Mouse (Mus musculus) C2C12 (cell line): Measurements from ENCODE around the gene Mef2c. TPM values are rescaled to one million over a fixed set of nuclear protein-coding genes. Genes with fewer than 3 reads are reported as not detected.

Experiments used
- H3K27me3 ChIP-seq: one replicate; pipeline ENCODE4 v1.6.1; 2011; ENCODE audit not compliant: control insufficient read depth, insufficient read depth, insufficient read length
- H3K36me3 ChIP-seq: one replicate; pipeline ENCODE4 v1.6.1; 2011; ENCODE audit not compliant: control insufficient read depth, insufficient read depth
- H3K4me3 ChIP-seq: one replicate; pipeline ENCODE4 v1.5.1; 2011; ENCODE audit warnings: mild to moderate bottlenecking, control low read depth; ENCODE audit not compliant: poor library complexity, insufficient read depth, severe bottlenecking
- H3K79me2 ChIP-seq: one replicate; pipeline ENCODE4 v1.6.1; 2011; ENCODE audit not compliant: control insufficient read depth, insufficient read depth
- H3K79me3 ChIP-seq: one replicate; pipeline ENCODE4 v1.6.1; 2011; ENCODE audit warnings: low read depth, control low read depth
- H3ac ChIP-seq: one replicate; pipeline ENCODE3; 2011; ENCODE audit warnings: low read depth; ENCODE audit not compliant: control insufficient read depth, insufficient read length
- CEBPB ChIP-seq: IDR thresholded peaks from one replicate; pipeline ENCODE4 v1.6.1; 2011; ENCODE audit warnings: low read depth, mild to moderate bottlenecking, control low read depth, moderate library complexity
- CTCF ChIP-seq: IDR thresholded peaks from one replicate; pipeline ENCODE4 v1.5.1; 2011; ENCODE audit not compliant: control insufficient read depth, insufficient read depth, insufficient read length
- FOSL1 ChIP-seq: IDR thresholded peaks from one replicate; pipeline ENCODE4 v1.8.0; 2011; ENCODE audit warnings: mild to moderate bottlenecking, low read length; ENCODE audit not compliant: poor library complexity, insufficient read depth, severe bottlenecking
- MAX ChIP-seq: IDR thresholded peaks from one replicate; pipeline ENCODE4 v1.6.1; 2011; ENCODE audit warnings: mild to moderate bottlenecking, control low read depth
- MYOD1 ChIP-seq: IDR thresholded peaks from one replicate; pipeline ENCODE4 v1.6.1; 2011; ENCODE audit warnings: low read depth; ENCODE audit not compliant: control insufficient read depth, insufficient read length
- MYOG ChIP-seq: IDR thresholded peaks from one replicate; pipeline ENCODE4 v1.6.1; 2011; ENCODE audit not compliant: control insufficient read depth, insufficient read length; ENCODE audit errors: extremely low read depth
- USF1 ChIP-seq: IDR thresholded peaks from one replicate; pipeline ENCODE4 v1.6.1; 2011; ENCODE audit warnings: low read depth, mild to moderate bottlenecking, control low read depth, moderate library complexity
- polyA plus RNA-seq: library from polyadenylated mRNA; unstranded; fragments of >200 nt; fragmentation: generic; extraction: Trizol; gene quantifications from one replicate; pipeline ENCODE4 v1.2.1, GENCODE M21; 2012; ENCODE audit warnings: missing spikeins

Mef2c gene
- polyA plus RNA-seq, 1 experiment = 2.5 TPM

GRCm38 (mm10) chr13:83525716-83526005, 21.8 kb downstream of the Mef2c start:
- Histone ChIP-seq H3ac (no peak overlapping the region), H3K79me2 (no peaks in the 10 kb centered on the region), H3K36me3 (no peaks in the 10 kb centered on the region), H3K79me3 (no peaks in the 10 kb centered on the region), H3K27me3 (no peaks in the 10 kb centered on the region), H3K4me3 (no peak overlapping the region)
- no peak for TF ChIP-seq USF1
- no peak for TF ChIP-seq FOSL1
- TF ChIP-seq CTCF = no peak
- TF ChIP-seq MAX = no peak

DNA sequence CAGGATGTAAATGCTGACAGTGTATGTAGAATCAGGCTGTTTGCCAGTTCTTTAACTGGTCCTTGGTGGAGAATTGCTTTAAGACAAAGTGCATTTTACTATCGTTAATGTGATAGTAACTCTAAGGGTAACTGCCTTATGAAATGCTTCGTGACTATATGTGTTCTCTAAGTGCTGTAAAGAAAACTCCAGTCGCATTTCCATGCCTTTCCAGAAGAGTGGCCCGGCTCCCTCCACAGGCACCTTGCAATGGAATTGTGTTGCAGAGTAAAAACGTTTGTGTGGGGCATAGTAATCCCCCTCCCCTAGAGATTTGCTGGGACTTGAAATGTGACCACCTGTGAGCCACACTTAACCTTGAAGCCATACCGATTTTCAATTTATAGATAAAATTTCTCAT, 22.2 kb downstream of the Mef2c start:
- H3K4me3 ChIP-seq = no peak overlapping the region
- TF ChIP-seq USF1 (no peak), CTCF (no peak), MAX (no peak), FOSL1 (no peak), MYOD1 (no peak), MYOG (no peak), CEBPB (no peak)
- H3ac ChIP-seq = no peak overlapping the region
- no peaks in the 10 kb centered on the region for H3K36me3 ChIP-seq
- H3K79me2 ChIP-seq = no peaks in the 10 kb centered on the region
- no peaks in the 10 kb centered on the region for H3K79me3 ChIP-seq
- no peaks in the 10 kb centered on the region for H3K27me3 ChIP-seq

DNA sequence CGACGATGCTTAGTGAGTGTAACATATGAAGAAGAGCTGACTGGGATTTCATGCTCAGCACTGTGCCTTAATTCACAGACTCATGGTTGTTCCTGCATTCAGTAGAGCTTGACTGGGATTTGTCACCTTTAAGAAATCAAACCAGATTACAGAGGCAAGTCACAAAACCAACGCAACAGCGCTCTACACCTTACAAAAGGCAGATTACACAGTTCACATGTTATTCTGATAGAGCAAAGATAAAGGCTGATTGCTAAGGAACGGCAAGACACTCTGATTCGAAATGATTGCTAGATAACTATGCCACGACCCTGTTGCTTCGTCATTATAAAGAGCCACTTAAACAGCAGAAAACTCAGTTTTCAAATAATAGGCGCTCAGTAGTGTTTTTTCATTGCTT, 24.1 kb downstream of the Mef2c start:
- H3K79me2 ChIP-seq = no peaks in the 10 kb centered on the region
- no peak overlapping the region for H3ac ChIP-seq
- no peaks in the 10 kb centered on the region for H3K36me3 ChIP-seq
- H3K79me3 ChIP-seq = no peaks in the 10 kb centered on the region
- no peaks in the 10 kb centered on the region for H3K27me3 ChIP-seq
- TF ChIP-seq MAX (no peak), FOSL1 (no peak)
- H3K4me3 ChIP-seq = no peak overlapping the region

- Histone ChIP-seq H3ac (no peak overlapping the region), H3K4me3 (no peak overlapping the region), H3K36me3 (no peaks in the 10 kb centered on the region), H3K79me2 (no peaks in the 10 kb centered on the region), H3K27me3 (no peaks in the 10 kb centered on the region), H3K79me3 (no peaks in the 10 kb centered on the region)
- TF ChIP-seq USF1 = no peak
Measured at GRCm38 (mm10) chr13:83529729-83530314, 26.0 kb downstream of the Mef2c start.

- no peak overlapping the region for H3K4me3 ChIP-seq
- no peak overlapping the region for H3ac ChIP-seq
- no peaks in the 10 kb centered on the region for H3K79me2 ChIP-seq
- H3K36me3 ChIP-seq = no peaks in the 10 kb centered on the region
- no peaks in the 10 kb centered on the region for H3K79me3 ChIP-seq
- no peak for TF ChIP-seq CTCF
- no peak for TF ChIP-seq MYOD1
- no peaks in the 10 kb centered on the region for H3K27me3 ChIP-seq
Measured at GRCm38 (mm10) chr13:83530889-83531288, 27.1 kb downstream of the Mef2c start.

DNA sequence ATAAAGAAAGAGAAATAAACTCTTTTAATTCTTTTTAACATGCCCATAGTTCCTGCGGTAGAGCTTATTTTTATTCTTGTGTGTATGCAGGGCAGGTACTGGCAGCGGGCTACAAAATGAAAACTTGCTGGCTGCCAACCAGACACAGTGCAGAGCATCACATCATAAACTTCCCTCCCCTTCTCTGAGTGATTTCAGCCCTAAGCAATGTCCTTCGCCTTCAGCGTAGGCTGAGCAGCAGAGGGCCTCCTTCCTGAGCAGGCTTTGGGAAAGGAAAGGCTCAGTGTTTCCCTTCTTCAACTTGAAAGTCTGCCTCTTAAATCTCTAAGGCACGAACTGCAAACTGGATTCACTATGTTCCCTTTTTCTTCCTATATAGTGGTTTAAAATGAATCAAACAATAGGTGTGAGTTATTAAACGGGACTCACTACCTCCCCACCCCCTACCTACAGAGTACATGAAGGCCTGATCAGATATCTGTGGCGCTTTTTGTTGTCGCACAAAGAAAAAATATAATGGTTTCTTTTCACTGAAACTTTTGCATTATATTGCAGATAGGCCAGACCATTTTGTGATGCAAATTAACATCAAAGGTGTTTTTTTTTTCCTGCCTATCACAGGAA, 28.2 kb downstream of the Mef2c start:
- no peak for TF ChIP-seq FOSL1
- TF ChIP-seq CEBPB = no peak
- no peak for TF ChIP-seq MYOG
- no peak for TF ChIP-seq MYOD1
- TF ChIP-seq USF1 = no peak
- TF ChIP-seq CTCF = no peak
- no peak for TF ChIP-seq MAX
- no peaks in the 10 kb centered on the region for H3K79me2 ChIP-seq
- no peak overlapping the region for H3K4me3 ChIP-seq
- no peak overlapping the region for H3ac ChIP-seq
- no peaks in the 10 kb centered on the region for H3K27me3 ChIP-seq
- H3K36me3 ChIP-seq = no peaks in the 10 kb centered on the region
- H3K79me3 ChIP-seq = no peaks in the 10 kb centered on the region
